Mouse (Mus musculus) lung, embryonic 16.5 days (tissue): ENCODE results near the gene Lgi1. TPM values are rescaled to one million over a fixed set of nuclear protein-coding genes. Genes with fewer than 3 reads are reported as not detected.
A peak's percentile ranks its signal among the peaks of the same experiment; 100 is the strongest.

Source experiments
- ATAC-seq: fragments of 200-750 bp; cut with Nextera tagmentation; 2 replicates; pipeline ENCODE4 v1.8.0; 2017; ENCODE audit warnings: low read depth, mild to moderate bottlenecking, moderate library complexity
- H3K27ac ChIP-seq: fragments of 300-500 bp; sonication (generic); 2 replicates; pipeline ENCODE4 v1.5.1; 2014; ENCODE audit warnings: mild to moderate bottlenecking, control low read depth, low read length
- H3K27me3 ChIP-seq: fragments of 300-500 bp; sonication (generic); 2 replicates; pipeline ENCODE4 v1.6.1; 2014; ENCODE audit warnings: low read depth, low read length, mixed read lengths; ENCODE audit not compliant: control insufficient read depth, insufficient read depth
- H3K36me3 ChIP-seq: fragments of 300-500 bp; sonication (generic); 2 replicates; pipeline ENCODE4 v1.6.1; 2014; ENCODE audit warnings: low read length; ENCODE audit not compliant: control insufficient read depth, insufficient read depth
- H3K4me1 ChIP-seq: fragments of 300-500 bp; sonication (generic); replicated peaks from 2 replicates; pipeline ENCODE4 v1.6.1; 2014; ENCODE audit warnings: low read length, mixed read lengths; ENCODE audit not compliant: control insufficient read depth, insufficient read depth
- H3K4me2 ChIP-seq: fragments of 300-500 bp; sonication (generic); 2 replicates; pipeline ENCODE4 v1.6.1; 2014; ENCODE audit warnings: low read depth, low read length, control low read depth
- H3K4me3 ChIP-seq: fragments of 300-500 bp; sonication (generic); 2 replicates; pipeline ENCODE4 v1.5.1; 2014; ENCODE audit warnings: mild to moderate bottlenecking, low read length, control low read depth
- H3K9ac ChIP-seq: fragments of 300-500 bp; sonication (generic); 2 replicates; pipeline ENCODE4 v1.6.1; 2014; ENCODE audit warnings: low read length, control low read depth
- H3K9me3 ChIP-seq: fragments of 300-500 bp; sonication (generic); 2 replicates; pipeline ENCODE4 v1.6.1; 2016; ENCODE audit warnings: low read length; ENCODE audit not compliant: control insufficient read depth
- WGBS: fragments of 180-500 bp; shearing (Covaris S2); extraction: QIAGEN DNeasy Blood & Tissue Kit; methylation state at CpG from one replicate; pipeline ENCODE4 v1.1.7; 2014; 5-methylcytosine and 5-hydroxymethylcytosine counted together
- polyA plus RNA-seq: library from polyadenylated mRNA; unstranded; fragments of >200 nt; fragmentation: Nextera tagmentation; extraction: Ambion mirVana; gene quantifications from 2 replicates; pipeline ENCODE4 v1.2.1, GENCODE M21; 2015

Lgi1 gene
- polyA plus RNA-seq, 1 experiment from 2014 or later: 0.28 TPM

- Histone ChIP-seq H3K4me1 (no peaks in the 10 kb centered on the region), H3K9ac (no peak overlapping the region), H3K9me3 (no peaks in the 10 kb centered on the region), H3K27ac (no peak overlapping the region), H3K27me3 (no peaks in the 10 kb centered on the region), H3K36me3 (no peaks in the 10 kb centered on the region), H3K4me3 (no peak overlapping the region), H3K4me2 (no peak overlapping the region)
- ATAC-seq: no peak
- 57% methylated on average over 15 of the region's 15 CpGs for WGBS
These were observed 10.5 kb downstream of the Lgi1 start for GRCm38 (mm10) chr19:38274747-38275421.

GRCm38 (mm10) chr19:38276226-38276625 lies 11.9 kb downstream of the Lgi1 start:
- no peaks in the 10 kb centered on the region for H3K9me3 ChIP-seq
- H3K9ac ChIP-seq: no peak overlapping the region
- no peaks in the 10 kb centered on the region for H3K4me1 ChIP-seq
- H3K4me3 ChIP-seq: no peak overlapping the region
- WGBS: 86% methylated on average over 4 of the region's 4 CpGs
- no peaks in the 10 kb centered on the region for H3K36me3 ChIP-seq
- no peaks in the 10 kb centered on the region for H3K27me3 ChIP-seq
- H3K4me2 ChIP-seq: no peak overlapping the region
- ATAC-seq: no peak
- H3K27ac ChIP-seq: no peak overlapping the region

DNA sequence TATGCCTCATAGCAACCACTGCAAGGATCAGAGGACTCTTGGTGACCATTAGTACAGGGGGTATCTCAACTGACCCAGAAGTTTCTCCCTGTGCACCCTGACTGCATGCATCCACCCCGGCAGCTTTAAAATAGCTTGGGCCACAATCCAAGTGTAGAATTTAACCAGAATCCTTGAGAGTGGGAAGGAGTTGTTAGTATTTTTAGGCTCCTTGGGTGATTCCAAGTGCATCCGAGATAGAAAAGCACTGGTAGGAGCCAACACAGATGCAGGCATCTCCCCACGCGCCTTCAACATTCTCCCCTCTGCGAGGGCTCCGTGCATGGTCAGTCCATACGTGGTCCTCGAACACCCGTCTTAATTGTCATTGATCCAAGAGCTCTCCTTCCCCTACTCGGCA lies 15.9 kb downstream of the Lgi1 start:
- no peaks in the 10 kb centered on the region for H3K27me3 ChIP-seq
- no peak for ATAC-seq
- no peak overlapping the region for H3K9ac ChIP-seq
- H3K4me2 ChIP-seq: no peak overlapping the region
- 89% methylated on average over 10 of the region's 10 CpGs for WGBS
- H3K27ac ChIP-seq: no peak overlapping the region
- H3K4me1 ChIP-seq: no peaks in the 10 kb centered on the region
- no peaks in the 10 kb centered on the region for H3K36me3 ChIP-seq
- H3K4me3 ChIP-seq: no peak overlapping the region
- no peaks in the 10 kb centered on the region for H3K9me3 ChIP-seq

DNA sequence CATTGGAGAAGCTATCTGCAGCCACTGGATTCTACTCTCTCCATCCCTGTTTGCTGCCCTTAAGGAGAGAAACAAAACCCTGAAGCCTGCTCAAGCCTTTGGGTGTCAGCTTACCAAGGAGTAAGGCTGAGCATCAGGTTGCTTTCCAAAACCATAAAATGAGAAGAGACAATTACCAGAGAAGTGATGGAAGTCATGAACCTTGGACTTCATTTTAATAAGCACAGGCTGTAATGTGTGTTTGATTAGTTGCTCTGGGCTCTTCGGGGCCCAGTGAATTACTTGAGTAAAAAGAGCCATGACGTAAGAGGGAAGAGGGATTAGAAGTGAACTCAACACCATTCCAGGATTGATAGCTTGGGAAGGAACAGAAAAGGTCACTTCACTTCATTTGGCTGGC lies 18.1 kb downstream of the Lgi1 start:
- H3K27me3 ChIP-seq: no peaks in the 10 kb centered on the region
- no peak for ATAC-seq
- no peaks in the 10 kb centered on the region for H3K9me3 ChIP-seq
- no peak overlapping the region for H3K9ac ChIP-seq
- H3K36me3 ChIP-seq: no peaks in the 10 kb centered on the region
- WGBS: 25% methylated on average over 2 of the region's 2 CpGs
- H3K4me3 ChIP-seq: no peak overlapping the region
- H3K27ac ChIP-seq: no peak overlapping the region
- no peak overlapping the region for H3K4me2 ChIP-seq
- H3K4me1 ChIP-seq: no peaks in the 10 kb centered on the region

DNA sequence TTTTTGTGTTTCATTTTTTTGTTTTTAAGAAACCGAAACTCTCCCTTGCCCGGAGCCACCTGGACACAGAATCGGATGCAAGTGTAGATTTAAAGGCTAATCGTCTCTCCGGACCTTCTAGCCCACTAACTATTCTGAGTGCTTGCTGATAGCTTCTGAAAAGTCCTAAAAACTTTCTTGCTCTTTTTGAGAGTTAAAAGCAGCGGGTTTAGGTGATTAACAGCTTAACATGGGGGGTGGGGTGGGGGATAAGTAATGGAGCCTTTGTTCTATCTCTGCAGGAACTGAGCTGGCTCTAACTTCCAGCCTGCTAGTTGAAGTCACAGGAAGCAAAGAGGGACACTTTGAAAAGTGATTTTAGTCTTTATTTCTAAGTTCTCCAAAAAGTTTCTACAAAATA lies 24.2 kb downstream of the Lgi1 start:
- H3K36me3 ChIP-seq: no peaks in the 10 kb centered on the region
- ATAC-seq: no peak
- no peaks in the 10 kb centered on the region for H3K27me3 ChIP-seq
- H3K9ac ChIP-seq: no peak overlapping the region
- 73% methylated on average over 6 of the region's 6 CpGs for WGBS
- H3K4me1 ChIP-seq: no peaks in the 10 kb centered on the region
- no peak overlapping the region for H3K4me2 ChIP-seq
- no peak overlapping the region for H3K27ac ChIP-seq
- H3K9me3 ChIP-seq: no peaks in the 10 kb centered on the region
- no peak overlapping the region for H3K4me3 ChIP-seq

GRCm38 (mm10) chr19:38291432-38291831 lies 27.1 kb downstream of the Lgi1 start:
- Histone ChIP-seq H3K27ac (no peak overlapping the region), H3K9ac (no peak overlapping the region), H3K36me3 (no peaks in the 10 kb centered on the region), H3K4me2 (no peak overlapping the region), H3K4me3 (no peak overlapping the region), H3K27me3 (no peaks in the 10 kb centered on the region), H3K9me3 (no peaks in the 10 kb centered on the region), H3K4me1 (no peaks in the 10 kb centered on the region)
- ATAC-seq: no peak
- 67% methylated on average over 6 of the region's 6 CpGs for WGBS

GRCm38 (mm10) chr19:38298018-38298626 lies 33.8 kb downstream of the Lgi1 start:
- Histone ChIP-seq H3K4me3 (no peak overlapping the region), H3K4me1 (no peaks in the 10 kb centered on the region), H3K27me3 (no peaks in the 10 kb centered on the region), H3K9me3 (no peaks in the 10 kb centered on the region), H3K27ac (no peak overlapping the region), H3K9ac (no peak overlapping the region), H3K36me3 (no peaks in the 10 kb centered on the region), H3K4me2 (no peak overlapping the region)
- 13% methylated on average over 3 of the region's 3 CpGs for WGBS
- peak; percentile 28; the same call in 1 of the 2 replicates for ATAC-seq

DNA sequence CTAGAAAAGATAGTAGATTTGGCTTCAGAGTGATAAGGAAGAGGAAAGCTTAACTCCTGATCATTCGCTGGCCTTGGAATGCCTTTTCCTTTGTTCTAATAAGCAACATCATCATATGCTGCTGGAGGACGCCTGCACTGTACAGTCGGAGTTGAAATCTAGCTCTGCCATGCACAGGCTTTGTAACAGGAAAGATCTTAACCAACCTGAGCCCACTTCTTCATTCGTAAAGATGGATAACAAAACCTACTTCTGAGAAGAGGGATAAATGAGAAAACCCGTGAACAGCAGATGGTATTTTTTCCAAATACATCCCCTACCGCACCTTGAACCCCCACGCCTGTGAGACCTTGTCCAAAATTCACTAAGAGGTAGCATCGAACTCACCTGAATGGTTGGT lies 43.8 kb downstream of the Lgi1 start:
- Histone ChIP-seq H3K4me2 (no peak overlapping the region), H3K4me3 (no peak overlapping the region), H3K9ac (no peak overlapping the region), H3K27ac (no peak overlapping the region), H3K9me3 (no peaks in the 10 kb centered on the region), H3K36me3 (no peaks in the 10 kb centered on the region), H3K4me1 (no peaks in the 10 kb centered on the region), H3K27me3 (no peaks in the 10 kb centered on the region)
- no peak for ATAC-seq
- WGBS: 84% methylated on average over 8 of the region's 8 CpGs

DNA sequence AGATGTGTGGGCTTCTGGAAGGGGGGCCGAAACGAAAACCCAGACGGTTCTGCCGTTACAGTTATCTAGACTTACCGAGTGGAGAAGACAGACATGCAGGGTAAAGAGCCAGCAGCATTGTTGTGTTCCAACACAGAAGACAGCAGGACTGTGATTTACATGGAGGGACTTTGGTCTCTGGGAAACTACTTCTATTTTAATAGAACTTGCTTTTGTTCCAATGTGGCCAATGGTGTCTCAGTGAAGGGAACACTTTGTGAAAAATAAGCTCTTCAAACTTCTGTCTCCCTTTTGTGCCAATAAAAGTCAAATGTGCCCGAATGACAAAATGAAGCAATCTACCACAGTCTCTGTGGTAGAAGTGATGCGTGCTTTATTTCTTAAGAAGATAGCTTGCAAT lies 50.8 kb downstream of the Lgi1 start:
- Histone ChIP-seq H3K36me3 (no peaks in the 10 kb centered on the region), H3K9me3 (no peaks in the 10 kb centered on the region; the same call in 1 of the 2 replicates), H3K4me2 (no peak overlapping the region), H3K27ac (no peak overlapping the region), H3K27me3 (no peaks in the 10 kb centered on the region), H3K4me3 (no peak overlapping the region), H3K9ac (no peak overlapping the region), H3K4me1 (no peaks in the 10 kb centered on the region)
- no peak for ATAC-seq
- WGBS: 82% methylated on average over 7 of the region's 7 CpGs
